Mouse (Mus musculus) liver (tissue): Measurements from ENCODE around the gene Sgk2.

Experiments
- DNase-seq: peaks from one replicate; pipeline ENCODE4 v3.0.0-alpha.2; 2020; ENCODE audit warnings: mixed read lengths

Sgk2 gene

GRCm38 (mm10) chr2:163062119-163062508, 75.0 kb downstream of the Sgk2 start:
- no peak for DNase-seq
